9 mouse cellular contexts compared by ENCODE assay signal in the genomic region with DNA sequence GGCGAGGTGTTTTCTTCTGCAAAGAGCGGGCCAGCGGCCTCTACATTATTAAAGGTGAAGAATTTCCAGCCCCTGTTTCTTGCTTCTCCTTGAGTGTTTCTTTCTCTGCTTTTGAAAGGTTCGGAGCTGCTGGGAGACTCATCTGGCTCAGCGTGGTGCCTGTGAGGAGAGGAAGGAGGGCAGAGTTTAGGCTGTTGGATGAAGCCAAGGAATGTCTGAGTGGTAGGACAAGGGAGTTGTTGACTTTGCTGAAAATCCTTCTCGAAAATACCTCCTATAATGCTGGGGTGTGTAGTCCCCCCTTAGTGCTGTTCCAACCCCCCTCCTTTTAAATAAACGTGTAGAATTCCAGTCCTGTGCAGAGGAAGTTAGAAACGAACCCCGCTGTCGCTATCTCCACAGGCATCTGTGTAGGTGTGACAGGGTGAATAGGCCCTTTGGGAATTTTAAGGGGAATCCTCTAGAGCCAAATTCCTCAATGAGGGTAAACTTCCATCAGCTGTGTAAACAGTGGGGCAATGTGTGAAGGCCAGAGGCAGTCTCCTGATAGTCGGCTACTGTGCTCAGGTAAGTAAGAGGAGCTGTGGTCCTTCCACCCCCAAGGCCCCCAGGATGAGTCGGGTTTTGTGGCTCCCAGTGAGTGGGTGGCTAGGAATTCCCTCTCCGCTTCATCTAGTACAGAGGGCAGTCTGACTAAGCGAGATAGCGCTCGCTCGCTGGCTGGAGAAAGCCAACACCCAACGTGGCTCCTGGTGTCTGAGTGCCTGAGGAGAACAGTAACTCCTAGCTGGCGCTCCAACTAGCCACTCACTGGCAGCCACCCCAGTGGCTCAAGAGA. TPM values are rescaled to one million over a fixed set of nuclear protein-coding genes. Genes with fewer than 3 reads are reported as not detected.
A peak's percentile ranks its signal among the peaks of the same experiment; 100 is the strongest.
DNase-seq lines count a peak whose midpoint lies in the region; ATAC-seq and TF ChIP-seq lines count a peak whose summit lies in the region.
"Had no signal": no experiment of that assay in that cellular context is flagged by ENCODE, and none has a peak within 500 bp of the region (broad histone marks: within the 10 kb centered on the region; RNA-seq: fewer than 3 reads in every experiment).

No protein-coding gene starts in this region.

- ATAC-seq in forebrain, embryonic 14.5 days: no peak
- ATAC-seq in heart, embryonic 13.5 days (ENCODE audit: extremely low read depth, insufficient number of reproducible peaks, low FRiP score, low TSS enrichment): peak; percentile 34; the same call in 1 of the 2 replicates
- peak; percentile 38; the same call in 1 of the 2 replicates for ATAC-seq in liver, postnatal 0 days
- no peak for ATAC-seq in erythroid progenitor cell, adult 5-6 weeks (replicated peaks; ENCODE audit: low FRiP score, poor library complexity, severe bottlenecking)

- no peaks in the 10 kb centered on the region for H3K9me3 ChIP-seq in forebrain, embryonic 10.5 days
- no peaks in the 10 kb centered on the region for H3K9me3 ChIP-seq in forebrain, embryonic 14.5 days (replicated peaks; ENCODE audit: control insufficient read depth, low read length)
- H3K9me3 ChIP-seq in heart, embryonic 13.5 days: no peaks in the 10 kb centered on the region
- H3K9me3 ChIP-seq in liver, postnatal 0 days (ENCODE audit: low read length): no peaks in the 10 kb centered on the region
- H3K9me3 ChIP-seq: neural tube, embryonic 13.5 days had no signal

- peaks cover 21% of the 10 kb centered on the region for H3K4me1 ChIP-seq in forebrain, embryonic 10.5 days
- H3K4me1 ChIP-seq in forebrain, embryonic 14.5 days (ENCODE audit: control insufficient read depth, insufficient read depth, low read length): no peaks in the 10 kb centered on the region
- peaks cover 23% of the 10 kb centered on the region for H3K4me1 ChIP-seq in heart, embryonic 13.5 days
- H3K4me1 ChIP-seq in liver, postnatal 0 days (ENCODE audit: insufficient read depth): peaks cover 4% of the 10 kb centered on the region; the same call in 1 of the 2 replicates

- TF ChIP-seq CTCF in liver, postnatal 0 days (IDR thresholded peaks at IDR 0.05; ENCODE audit: low read depth): no peak

- H3K27ac ChIP-seq in forebrain, embryonic 10.5 days: peak overlapping the region; percentile 31; the same call in 1 of the 2 replicates
- no peak overlapping the region for H3K27ac ChIP-seq in forebrain, embryonic 14.5 days (ENCODE audit: low read depth, low read length)
- H3K27ac ChIP-seq in heart, embryonic 13.5 days (replicated peaks): 0 out of 2 replicates have a peak overlapping the region, but pooled peaks have one; percentile 24
- no peak overlapping the region for H3K27ac ChIP-seq in liver, postnatal 0 days (ENCODE audit: low read depth)
- H3K27ac ChIP-seq: neural tube, embryonic 13.5 days had no signal

- WGBS in forebrain, embryonic 10.5 days: 53% methylated on average over 19 of the region's 19 CpGs
- 64% methylated on average over 19 of the region's 19 CpGs for WGBS in forebrain, embryonic 14.5 days
- 25% methylated on average over 19 of the region's 19 CpGs for WGBS in heart, embryonic 13.5 days
- WGBS in liver, postnatal 0 days (ENCODE audit: insufficient replicate concordance): 40% methylated on average over 19 of the region's 19 CpGs

- no peak for DNase-seq in forebrain, embryonic 10.5 days (ENCODE audit: extremely low spot score, low spot score)
- no peak for DNase-seq in forebrain, embryonic 14.5 days (ENCODE audit: low spot score)
- DNase-seq in adipocyte (ENCODE audit: low spot score): peak; percentile 89
- peak; percentile 13 for DNase-seq in liver, postnatal 0 days
- no peak for DNase-seq in left cerebral cortex, postnatal 25 days (ENCODE audit: low spot score in 2 of 2)
- no peak for DNase-seq in spleen, postnatal 10 days (ENCODE audit: low spot score in 2 of 2)

- intact Hi-C loops in left cerebral cortex, postnatal 25 days (cut with DNase I): no loop called here

- TF ChIP-seq EP300 in liver, postnatal 0 days (IDR thresholded peaks at IDR 0.05; ENCODE audit: low read depth): no peak

- H3K4me3 ChIP-seq in forebrain, embryonic 10.5 days: no peak overlapping the region
- H3K4me3 ChIP-seq in forebrain, embryonic 14.5 days (ENCODE audit: low read depth, low read length): no peak overlapping the region
- H3K4me3 ChIP-seq in heart, embryonic 13.5 days: no peak overlapping the region
- no peak overlapping the region for H3K4me3 ChIP-seq in liver, postnatal 0 days (ENCODE audit: low read depth, low read length)
- H3K4me3 ChIP-seq: neural tube, embryonic 13.5 days had no signal

- H3K36me3 ChIP-seq in forebrain, embryonic 10.5 days (replicated peaks): no peaks in the 10 kb centered on the region
- no peaks in the 10 kb centered on the region for H3K36me3 ChIP-seq in forebrain, embryonic 14.5 days (ENCODE audit: control insufficient read depth, insufficient read depth, low read length)
- no peaks in the 10 kb centered on the region for H3K36me3 ChIP-seq in heart, embryonic 13.5 days
- no peaks in the 10 kb centered on the region for H3K36me3 ChIP-seq in liver, postnatal 0 days (replicated peaks; ENCODE audit: insufficient read depth, low read length)
- H3K36me3 ChIP-seq: neural tube, embryonic 13.5 days had no signal

- no peak overlapping the region for H3K9ac ChIP-seq in forebrain, embryonic 14.5 days (ENCODE audit: low read length)
- H3K9ac ChIP-seq in heart, embryonic 13.5 days: peak overlapping the region; percentile 48
- H3K9ac ChIP-seq in liver, postnatal 0 days (replicated peaks): no peak overlapping the region
- H3K9ac ChIP-seq: neural tube, embryonic 13.5 days had no signal

- no peaks in the 10 kb centered on the region for H3K27me3 ChIP-seq in forebrain, embryonic 10.5 days (ENCODE audit: poor library complexity, severe bottlenecking)
- H3K27me3 ChIP-seq in forebrain, embryonic 14.5 days (replicated peaks; ENCODE audit: control insufficient read depth, insufficient read depth, low read length): no peaks in the 10 kb centered on the region
- H3K27me3 ChIP-seq in heart, embryonic 13.5 days (replicated peaks): no peaks in the 10 kb centered on the region
- no peaks in the 10 kb centered on the region for H3K27me3 ChIP-seq in liver, postnatal 0 days (ENCODE audit: insufficient read depth, low read length)
- H3K27me3 ChIP-seq: neural tube, embryonic 13.5 days had no signal

- H3K4me2 ChIP-seq in forebrain, embryonic 14.5 days (ENCODE audit: low read length): no peak overlapping the region
- peak overlapping the region; percentile 41 for H3K4me2 ChIP-seq in heart, embryonic 13.5 days
- no peak overlapping the region for H3K4me2 ChIP-seq in liver, postnatal 0 days (ENCODE audit: low read depth, low read length)
- H3K4me2 ChIP-seq: neural tube, embryonic 13.5 days had no signal

RNA-seq across cellular contexts. Expression of gene Ccn1, which starts 35.0 kb away (rescaled TPM):
- 49.9 and 64.8 TPM in 2 replicates for polyA plus RNA-seq in forebrain, embryonic 10.5 days (2016; fragmentation: Nextera tagmentation; extraction: Ambion mirVana)
- polyA plus RNA-seq in forebrain, embryonic 14.5 days (2014; fragmentation: Nextera tagmentation; extraction: Ambion mirVana): 14.6 and 16.4 TPM in 2 replicates
- 60.0 and 62.1 TPM in 2 replicates for polyA plus RNA-seq in heart, embryonic 13.5 days (2015; fragmentation: Nextera tagmentation; extraction: Ambion mirVana)
- 3.5 and 3.9 TPM in 2 replicates for polyA plus RNA-seq in liver, postnatal 0 days (2015; fragmentation: Nextera tagmentation; extraction: Ambion mirVana)
- total RNA-seq in erythroid progenitor cell, adult 5-6 weeks (2015; ENCODE audit: low replicate concordance): not detected in 2 replicates
- total RNA-seq in erythroid progenitor cell, adult 5-6 weeks (2017; ENCODE audit: low replicate concordance): not detected in 2 replicates
- 10 to 100 TPM in 1 of 2 experiments, 1 to 10 TPM in 1; 5.0 to 10.5 TPM for total RNA-seq in left cerebral cortex, postnatal 25 days (2021)

Comparison
In these comparisons a context has a peak if more than half of its experiments do, and no peak if none do; other contexts are left out.
1. H3K27ac ChIP-seq: peak in forebrain, embryonic 10.5 days (single experiment) and heart, embryonic 13.5 days (single experiment); none in forebrain, embryonic 14.5 days (single experiment) and liver, postnatal 0 days (single experiment).
2. DNase-seq: peak in adipocyte (single experiment) and liver, postnatal 0 days (single experiment); none in forebrain, embryonic 10.5 days (single experiment), forebrain, embryonic 14.5 days (single experiment), left cerebral cortex, postnatal 25 days (0 of 2) and spleen, postnatal 10 days (0 of 2).
3. ATAC-seq: peak in heart, embryonic 13.5 days (single experiment) and liver, postnatal 0 days (single experiment); none in forebrain, embryonic 14.5 days (single experiment) and erythroid progenitor cell, adult 5-6 weeks (single experiment).